Mouse (Mus musculus) mature B cell (primary cell): ENCODE data around the gene Pik3ca.

Source experiments
- in situ Hi-C: fragments of 300-500 bp; cut with MboI; formaldehyde crosslinking; loops from 2 replicates; pipeline ENCODE4 v1.14.3; 2019

Gene Pik3ca

DNA sequence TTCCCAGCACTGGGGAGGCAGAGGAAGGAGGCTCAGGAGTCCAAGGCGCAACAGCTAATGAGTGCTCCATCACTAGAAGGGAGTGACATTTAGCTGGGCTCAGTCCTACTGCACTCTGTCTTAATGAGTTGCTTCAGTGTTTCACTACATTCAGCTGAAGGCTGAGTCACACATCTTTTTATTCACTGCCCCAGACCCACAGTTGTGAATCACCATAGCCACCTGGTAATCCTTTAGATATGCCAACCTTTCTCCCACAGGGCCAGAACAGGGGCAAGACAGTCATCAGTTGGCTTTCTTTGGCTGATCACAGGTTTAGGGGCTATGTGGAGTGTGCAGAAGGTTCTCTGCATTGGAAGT lies 99.2 kb downstream of the Pik3ca start:
- in situ Hi-C loops, result no loop called here

DNA sequence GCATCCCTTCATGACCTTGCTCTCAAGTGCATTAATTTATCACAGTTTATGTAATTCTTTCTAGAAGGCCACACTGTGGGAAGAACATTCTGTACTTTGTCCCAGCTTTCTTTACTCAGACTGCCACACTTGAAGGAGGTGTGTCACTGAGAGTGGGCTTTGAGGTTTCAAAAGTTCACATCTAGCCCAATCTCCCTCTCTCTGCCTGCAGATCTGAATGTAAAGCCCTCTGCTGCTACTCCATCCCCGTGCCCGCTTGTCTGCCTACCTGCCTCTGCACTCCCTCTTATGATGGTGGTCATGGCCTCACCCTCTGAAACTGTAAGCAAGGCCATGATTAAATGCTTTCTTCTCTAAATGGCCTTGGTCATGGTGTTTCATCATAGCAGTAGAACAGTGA lies 102.9 kb downstream of the Pik3ca start:
- in situ Hi-C loops, result loop anchor here (10.0 to 25.0 kb wide), 4 partner anchors 46 to 1312 kb away; partner anchors contain the start of gene Actl6a

DNA sequence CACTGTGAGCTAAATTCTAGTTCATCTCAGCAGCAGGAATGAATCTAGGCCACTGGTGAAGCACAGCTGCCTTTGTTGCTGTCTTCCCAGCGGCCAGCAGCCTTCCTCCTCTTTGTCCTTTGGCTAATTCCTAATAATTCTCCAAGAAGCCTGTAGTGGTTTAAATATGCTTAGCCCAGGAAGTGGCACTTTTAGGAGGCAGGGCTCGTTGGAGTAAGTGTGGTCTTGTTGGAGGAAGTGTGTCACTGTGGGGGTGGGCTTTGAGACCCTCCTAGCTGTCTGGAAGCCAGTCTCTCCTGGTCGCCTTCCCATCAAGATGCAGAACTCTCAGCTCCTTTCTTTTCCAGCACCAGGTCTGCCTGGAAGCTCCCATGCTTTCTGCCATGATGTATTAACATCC lies 108.4 kb downstream of the Pik3ca start:
- in situ Hi-C loops, result loop anchor here (10.0 to 25.0 kb wide), 4 partner anchors 51 to 1306 kb away; partner anchors contain the start of gene Actl6a

DNA sequence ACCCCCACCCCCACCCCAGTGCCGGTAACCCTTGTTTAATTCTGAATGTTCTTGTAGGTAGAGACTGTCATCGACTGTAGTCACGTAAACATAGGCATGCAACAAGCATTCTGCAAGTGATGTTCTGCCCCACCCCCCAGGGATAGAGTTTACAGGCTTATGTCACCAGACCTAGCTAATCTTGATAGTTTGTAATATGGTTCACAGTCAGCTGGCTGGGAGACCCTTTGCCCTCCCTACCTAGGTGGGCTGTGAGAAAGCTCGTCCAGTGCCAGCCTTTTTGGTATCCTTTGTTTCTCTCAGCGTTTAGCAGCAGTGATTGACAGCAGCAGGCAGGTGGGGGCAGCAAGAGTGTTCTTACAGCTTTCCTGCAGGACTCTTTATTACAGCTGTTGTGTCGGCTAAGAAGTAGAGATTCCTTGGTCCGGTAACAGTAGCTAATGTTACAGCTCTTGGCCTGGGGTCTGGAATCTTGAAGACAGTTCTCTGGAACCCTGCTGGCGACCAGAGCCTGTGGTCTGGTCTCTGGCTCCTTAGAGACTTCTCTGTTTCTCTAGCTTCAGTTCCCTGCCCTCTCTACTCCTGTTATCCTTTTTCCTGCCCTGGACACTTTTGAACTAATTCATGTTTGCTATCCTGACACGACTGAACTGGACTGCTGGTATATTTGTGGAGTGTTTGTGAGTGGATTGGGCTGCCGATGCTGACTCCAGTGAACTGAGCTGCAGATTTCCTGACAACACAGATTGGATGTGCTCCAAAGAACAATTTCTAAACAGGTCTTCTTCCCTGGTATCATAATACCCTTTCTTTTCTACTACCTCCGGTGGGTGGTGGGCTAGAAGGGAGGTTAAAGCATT lies 109.1 kb downstream of the Pik3ca start:
- in situ Hi-C loops, result loop anchor here (10.0 to 25.0 kb wide), 4 partner anchors 52 to 1306 kb away; partner anchors contain the start of gene Actl6a

DNA sequence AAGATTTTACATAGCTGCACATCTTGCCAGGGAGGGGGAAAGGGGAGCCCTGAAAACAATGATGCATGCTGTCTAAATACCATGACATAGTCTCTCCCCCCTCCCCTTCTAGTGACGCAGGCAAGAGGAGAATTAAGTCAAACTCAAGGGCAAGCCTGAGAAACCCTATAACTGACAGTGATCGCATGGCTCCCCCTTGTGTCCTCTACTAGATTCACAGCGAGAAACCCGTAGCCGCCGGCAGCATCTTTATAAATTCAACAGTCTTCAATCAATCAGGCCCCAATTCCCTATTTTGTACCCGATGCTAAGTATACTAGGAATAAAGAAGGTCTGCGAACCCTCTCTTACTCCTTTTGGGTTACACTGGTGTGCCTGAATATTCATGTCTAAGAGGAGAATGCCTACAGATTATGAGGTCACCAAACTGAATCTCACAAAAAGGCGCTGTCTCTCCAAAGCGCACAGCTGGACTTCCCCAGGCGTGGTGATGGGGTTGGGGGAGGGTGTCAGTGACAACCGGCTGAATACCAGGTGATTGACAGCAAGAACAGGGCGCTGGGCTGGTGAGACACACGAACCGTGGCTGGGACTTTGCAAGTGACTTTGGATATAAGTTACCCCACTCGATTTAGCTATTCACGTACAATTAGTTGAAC lies 111.3 kb downstream of the Pik3ca start:
- in situ Hi-C loops, result loop anchor here (10.0 to 25.0 kb wide), 4 partner anchors 54 to 1304 kb away; partner anchors contain the start of gene Actl6a

DNA sequence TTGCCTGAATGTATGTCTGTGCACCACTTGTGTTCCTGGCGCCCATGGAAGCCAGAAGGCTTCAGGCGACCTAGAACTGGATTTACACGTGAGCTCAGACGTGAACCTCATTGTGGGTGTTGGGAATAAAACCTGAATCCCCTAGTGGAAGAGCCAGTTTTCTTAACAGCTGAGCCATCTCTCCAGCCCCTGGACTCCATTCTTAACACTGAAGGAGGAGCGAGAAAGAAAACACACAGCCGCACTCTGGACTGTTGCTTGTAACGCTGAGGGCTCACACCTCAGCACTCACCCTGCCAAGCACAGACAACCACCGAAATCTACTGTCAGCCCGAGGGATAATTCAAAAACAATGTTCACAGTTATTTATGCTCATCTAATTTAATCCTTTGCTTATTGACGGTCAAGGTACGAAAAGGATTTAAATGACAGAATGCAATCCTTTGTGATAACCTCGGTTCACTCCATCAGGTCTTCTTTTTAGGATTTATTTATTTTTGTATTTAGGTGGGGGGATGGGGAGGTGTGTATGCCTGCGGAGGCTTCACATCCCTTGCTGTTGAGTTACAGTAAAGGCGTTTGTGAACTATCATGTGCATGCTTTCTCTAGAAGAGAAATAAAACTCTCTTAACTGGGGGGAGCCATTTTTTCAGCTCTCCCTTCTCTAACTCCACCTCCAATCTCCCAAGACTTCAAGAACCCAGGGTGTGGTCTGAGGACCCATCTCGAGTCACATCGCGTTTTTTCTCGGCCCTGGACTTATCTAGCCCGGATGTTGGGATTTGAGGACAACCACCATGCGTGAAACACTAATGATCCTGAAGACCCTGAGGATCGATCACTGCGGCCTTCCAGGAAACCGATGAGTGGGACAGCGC lies 112.3 kb downstream of the Pik3ca start, which contains the start of gene Zfp639:
Gene Zfp639 (plus strand): TSS at position 764 of the 879 bp plus-strand sequence.
- in situ Hi-C loops, result loop anchor here (10.0 to 25.0 kb wide), 4 partner anchors 55 to 1303 kb away; partner anchors contain the start of gene Actl6a

DNA sequence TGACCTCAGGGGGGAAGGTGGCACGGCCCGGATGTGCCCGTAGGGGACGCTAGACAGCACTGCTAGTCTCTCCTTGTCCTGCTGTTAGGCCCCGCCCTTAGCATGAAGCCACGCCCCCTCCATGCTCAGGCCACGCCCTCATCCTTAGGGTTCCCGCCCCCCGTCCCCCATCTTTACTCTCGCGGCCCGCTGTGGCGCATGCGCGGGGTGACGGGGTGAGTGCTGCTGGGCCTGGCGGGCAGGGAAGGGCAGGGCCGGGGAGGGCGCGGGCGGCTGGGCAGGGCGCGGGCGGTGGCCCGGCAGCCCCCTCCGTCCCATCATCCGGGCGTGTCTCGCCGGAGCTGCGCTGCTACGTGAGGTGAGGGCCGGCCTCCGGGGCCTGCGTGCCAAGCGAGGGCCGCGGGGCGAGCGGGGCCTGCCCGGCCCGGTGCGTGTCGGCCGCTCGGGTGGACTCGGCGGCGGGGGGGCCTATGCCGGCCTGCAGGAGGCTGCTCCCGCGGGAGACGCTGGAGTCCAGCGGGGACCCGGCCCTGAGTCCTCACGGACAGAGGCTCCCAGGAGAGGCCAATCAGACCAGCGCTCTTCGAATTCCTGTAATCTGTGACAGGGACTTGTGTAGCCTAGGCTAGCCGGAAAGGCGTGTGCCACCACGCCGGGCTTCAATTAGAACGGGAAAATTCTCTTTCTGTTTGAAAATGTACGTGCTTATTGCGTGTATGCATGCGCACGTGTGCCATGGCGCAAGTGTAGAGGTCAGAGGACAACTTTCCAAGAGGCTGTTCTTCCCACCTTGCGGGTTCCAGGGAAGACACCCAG lies 113.1 kb downstream of the Pik3ca start:
- in situ Hi-C loops, result loop anchor here (25.0 kb wide), 2 partner anchors 202 to 1302 kb away; partner anchors contain the start of gene Actl6a

DNA sequence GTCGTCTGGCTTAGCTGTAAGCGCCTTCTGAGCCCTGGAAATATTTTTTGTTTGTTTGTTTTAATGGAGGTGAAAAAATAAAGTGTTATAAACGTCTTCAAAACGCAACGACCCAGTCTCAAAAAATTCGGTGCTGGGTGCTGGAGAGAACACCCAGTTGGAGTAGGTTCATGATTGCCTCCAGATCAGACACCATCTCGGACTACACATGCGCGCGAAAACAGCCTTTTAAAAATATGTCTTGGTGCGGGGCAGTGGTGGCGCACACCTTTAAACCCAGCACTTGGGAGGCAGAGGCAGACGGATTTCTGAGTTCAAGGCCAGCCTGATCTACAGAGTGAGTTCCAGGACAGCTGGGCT lies 113.7 kb downstream of the Pik3ca start:
- in situ Hi-C loops, result loop anchor here (25.0 kb wide), 2 partner anchors 201 to 1301 kb away; partner anchors contain the start of gene Actl6a

DNA sequence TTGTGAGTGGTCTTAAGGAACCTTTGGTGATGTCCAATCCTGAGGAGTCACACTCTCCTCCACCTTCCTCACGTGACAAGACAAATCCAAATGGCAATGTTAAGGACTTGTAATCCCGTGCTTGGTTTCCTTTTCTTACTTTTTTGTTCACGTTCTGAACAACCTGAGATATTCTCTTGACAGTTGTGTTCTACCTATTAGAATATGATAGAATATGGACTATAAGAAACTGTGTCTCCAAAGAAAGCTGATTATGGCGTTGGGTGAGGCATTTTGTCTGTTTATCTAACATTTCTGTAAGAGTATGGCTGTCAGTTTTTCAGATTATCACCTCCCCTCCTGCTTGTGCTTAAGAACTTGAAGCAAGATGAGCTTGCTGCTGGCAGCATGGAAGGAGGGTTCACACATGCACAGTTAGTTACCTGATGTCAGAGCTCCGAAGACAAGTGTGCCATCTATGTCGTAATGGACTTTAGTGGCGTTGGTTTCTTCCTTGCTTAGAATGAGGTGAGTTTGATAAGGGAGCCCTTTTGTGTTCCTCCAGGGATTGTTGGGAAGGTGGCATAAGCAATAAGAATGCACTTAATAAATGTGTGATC lies 115.3 kb downstream of the Pik3ca start:
- in situ Hi-C loops, result loop anchor here (25.0 kb wide), 2 partner anchors 200 to 1300 kb away; partner anchors contain the start of gene Actl6a

DNA sequence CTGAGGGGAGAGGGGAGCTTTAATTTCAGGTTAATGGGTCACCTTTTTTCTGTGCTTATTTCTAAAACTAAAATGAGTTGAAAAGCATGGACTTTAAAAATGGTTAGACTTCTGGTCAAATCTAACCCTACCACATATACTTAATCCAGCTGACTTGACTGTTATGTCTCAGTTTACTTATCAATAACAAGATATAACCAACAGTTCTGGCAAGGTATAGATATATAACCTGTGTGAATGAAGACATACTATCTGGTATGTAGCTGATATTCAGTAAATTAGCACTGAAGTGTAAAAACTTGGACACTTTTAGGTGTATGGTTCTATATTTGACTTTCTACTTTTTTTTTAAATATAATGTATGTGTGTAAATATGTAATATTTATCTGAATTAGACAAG lies 116.1 kb downstream of the Pik3ca start:
- in situ Hi-C loops, result loop anchor here (25.0 kb wide), 2 partner anchors 199 to 1299 kb away; partner anchors contain the start of gene Actl6a
